Mouse (Mus musculus): ENCODE measurements around the gene Ddx56. TPM values are rescaled to one million over a fixed set of nuclear protein-coding genes. Genes with fewer than 3 reads are reported as not detected.
"Not testable (repeated sequence)": the region's sequence is repeated elsewhere in the genome, so short reads cannot be mapped to it uniquely, and the experiment has no call there.

The Ddx56 gene
- total and polyA plus RNA-seq, 3 experiments, result 163 to 274 (median 200) TPM

DNA sequence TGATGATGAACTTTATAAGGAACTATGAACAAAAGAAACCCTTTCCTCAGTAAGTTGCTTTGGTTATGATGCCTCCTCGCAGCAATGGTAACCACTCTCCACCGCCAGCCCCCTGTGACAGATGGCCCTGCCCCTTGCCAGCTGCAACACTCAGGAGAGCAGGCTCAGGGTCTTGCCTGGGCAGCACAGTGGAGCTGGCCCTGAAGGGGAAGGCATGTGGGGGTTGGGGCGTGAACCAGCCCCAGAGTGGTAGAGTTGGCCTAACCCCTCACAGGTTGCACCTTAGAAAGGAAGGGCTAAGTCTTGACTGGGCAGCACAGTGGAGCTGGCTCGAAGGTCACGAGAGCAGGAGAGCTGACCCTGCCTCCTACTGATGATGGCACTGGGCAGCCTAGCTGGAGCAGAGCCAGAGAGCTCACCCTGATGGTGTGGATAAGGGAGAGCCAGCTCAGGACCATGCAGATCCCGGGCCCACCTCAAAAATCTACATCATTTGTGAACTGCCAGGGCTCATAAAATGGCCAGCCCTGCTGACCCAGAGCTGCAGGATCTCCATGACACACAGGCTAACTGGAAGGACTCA, 11.0 kb downstream of the Ddx56 start:
- H3K4me2 ChIP-seq (ENCODE audit: insufficient read depth, low read depth, poor library complexity, severe bottlenecking), result no peak overlapping the region
- TF ChIP-seq CHD2 (IDR thresholded peaks at IDR 0.05; ENCODE audit: low read length) (peak; percentile 42), POLR2AphosphoS2 (IDR thresholded peaks at IDR 0.05; ENCODE audit: low read depth, low read length) (peak; percentile 86; the same call in 1 of the 2 replicates), MAZ (IDR thresholded peaks at IDR 0.05; ENCODE audit: low read depth, low read length) (no peak)
- peaks cover 0 to 4% of the 10 kb centered on the region in 2 experiments; a peak in 1 of 4 replicates for H3K4me1 ChIP-seq (ENCODE audit: control insufficient read depth in 1 of 2, insufficient read depth in 2 of 2)
- no peaks in the 10 kb centered on the region for H3K27me3 ChIP-seq (replicated peaks)
- no peak overlapping the region for H3K9ac ChIP-seq (ENCODE audit: insufficient read depth, low read depth)
- H3K79me2 ChIP-seq (replicated peaks; ENCODE audit: control insufficient read depth, extremely low read depth, insufficient read depth, poor library complexity, severe bottlenecking), result no peaks in the 10 kb centered on the region
- in situ Hi-C loops (cut with MboI; ENCODE audit: low pct_ligation_motif_present, low pct_unique_long_range_greater_than_20kb, low sequenced_read_pairs) (no loop called here), dilution Hi-C loops (cut with MboI; ENCODE audit: extremely low pct_ligation_motif_present, extremely low pct_unique_long_range_greater_than_20kb, low sequenced_read_pairs) (no loop called here)
- no peak overlapping the region for H3K4me3 ChIP-seq (replicated peaks in 1 of 3; ENCODE audit: low read depth in 2 of 3, low read length in 2 of 3, poor library complexity in 1 of 3)
- peaks cover 37 to 53% of the 10 kb centered on the region in 2 experiments for H3K36me3 ChIP-seq (replicated peaks in 1 of 2; ENCODE audit: control insufficient read depth in 1 of 2, insufficient read depth in 1 of 2, low read length in 1 of 2)
- H3K27ac ChIP-seq (ENCODE audit: insufficient read depth, low read depth), result no peak overlapping the region
- no peaks in the 10 kb centered on the region for H3K9me3 ChIP-seq (replicated peaks; ENCODE audit: low read length)
- no peak for DNase-seq (ENCODE audit: extremely low read depth)

DNA sequence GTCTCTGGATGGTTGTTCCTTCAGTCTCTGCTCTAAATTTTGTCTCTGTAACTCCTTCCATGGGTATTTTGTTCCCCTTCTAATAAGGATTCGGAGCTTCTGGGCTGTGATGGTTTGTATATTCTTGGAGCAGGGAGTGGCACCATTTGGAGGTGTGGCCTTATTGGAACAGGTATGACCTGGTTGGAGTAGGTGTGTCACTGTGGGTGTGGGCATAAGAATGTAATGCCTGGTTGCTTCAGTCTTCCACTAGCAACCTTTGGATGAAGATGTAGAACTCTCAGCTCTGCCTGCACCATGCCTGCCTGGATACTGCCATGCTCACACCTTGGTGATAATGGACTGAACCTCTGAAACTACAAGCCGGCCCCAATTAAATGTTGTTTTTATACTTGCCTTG, 13.0 kb downstream of the Ddx56 start:
- in situ Hi-C loops (cut with MboI; ENCODE audit: low pct_ligation_motif_present, low pct_unique_long_range_greater_than_20kb, low sequenced_read_pairs); H3K79me2 ChIP-seq (replicated peaks; ENCODE audit: control insufficient read depth, extremely low read depth, insufficient read depth, poor library complexity, severe bottlenecking); H3K4me3 ChIP-seq (replicated peaks in 1 of 3; ENCODE audit: low read depth in 2 of 3, low read length in 2 of 3, poor library complexity in 1 of 3); DNase-seq (ENCODE audit: extremely low read depth); H3K27me3 ChIP-seq (replicated peaks); H3K27ac ChIP-seq (ENCODE audit: insufficient read depth, low read depth); H3K9ac ChIP-seq (ENCODE audit: insufficient read depth, low read depth); dilution Hi-C loops (cut with MboI; ENCODE audit: extremely low pct_ligation_motif_present, extremely low pct_unique_long_range_greater_than_20kb, low sequenced_read_pairs); H3K4me2 ChIP-seq (ENCODE audit: insufficient read depth, low read depth, poor library complexity, severe bottlenecking); H3K4me1 ChIP-seq (ENCODE audit: control insufficient read depth in 1 of 2, insufficient read depth in 2 of 2); H3K9me3 ChIP-seq (replicated peaks; ENCODE audit: low read length): not testable (repeated sequence)
- H3K36me3 ChIP-seq (replicated peaks in 1 of 2; ENCODE audit: control insufficient read depth in 1 of 2, insufficient read depth in 1 of 2, low read length in 1 of 2), result peaks cover 21 to 34% of the 10 kb centered on the region in 2 experiments

DNA sequence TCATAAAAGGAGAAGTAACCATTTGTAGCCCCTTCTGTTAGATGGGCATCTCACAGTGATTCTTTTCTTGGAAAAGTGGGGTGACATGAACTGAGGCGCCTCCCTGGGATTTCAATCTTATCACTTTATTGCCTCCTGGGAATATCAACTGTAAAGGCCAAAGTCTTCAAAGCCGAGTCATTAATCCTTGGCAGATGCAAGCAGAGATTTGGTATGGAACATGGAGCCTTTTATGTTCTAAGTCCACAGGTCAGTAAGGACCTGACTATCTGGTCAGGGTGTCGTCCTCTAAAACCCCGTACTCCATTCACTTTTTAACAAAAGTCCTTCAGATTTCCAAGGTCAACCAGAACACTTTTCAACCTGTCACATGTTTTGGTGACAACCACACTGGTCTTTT, 14.7 kb downstream of the Ddx56 start:
- H3K27me3 ChIP-seq (replicated peaks), result no peaks in the 10 kb centered on the region
- no peak overlapping the region for H3K9ac ChIP-seq (ENCODE audit: insufficient read depth, low read depth)
- H3K4me3 ChIP-seq (replicated peaks in 1 of 3; ENCODE audit: low read depth in 2 of 3, low read length in 2 of 3, poor library complexity in 1 of 3), result no peak overlapping the region
- in situ Hi-C loops (cut with MboI; ENCODE audit: low pct_ligation_motif_present, low pct_unique_long_range_greater_than_20kb, low sequenced_read_pairs), result no loop called here
- DNase-seq (ENCODE audit: extremely low read depth), result no peak
- dilution Hi-C loops (cut with MboI; ENCODE audit: extremely low pct_ligation_motif_present, extremely low pct_unique_long_range_greater_than_20kb, low sequenced_read_pairs), result no loop called here
- no peak overlapping the region for H3K4me2 ChIP-seq (ENCODE audit: insufficient read depth, low read depth, poor library complexity, severe bottlenecking)
- H3K4me1 ChIP-seq (ENCODE audit: control insufficient read depth in 1 of 2, insufficient read depth in 2 of 2), result no peaks in the 10 kb centered on the region
- TF ChIP-seq RAD21 (IDR thresholded peaks at IDR 0.05; ENCODE audit: low read depth, low read length) (no peak), RCOR1 (conservative IDR thresholded peaks at IDR 0.05; ENCODE audit: low read depth, low read length) (no peak), NRF1 (IDR thresholded peaks at IDR 0.05; ENCODE audit: low read depth, low read length) (no peak), NELFE (IDR thresholded peaks at IDR 0.05; ENCODE audit: low read depth, low read length) (no peak), ZKSCAN1 (IDR thresholded peaks at IDR 0.05; ENCODE audit: borderline replicate concordance, low read depth, low read length) (no peak), IRF4 (IDR thresholded peaks at IDR 0.05; ENCODE audit: low read depth, low read length) (no peak), MAZ (IDR thresholded peaks at IDR 0.05; ENCODE audit: low read depth, low read length) (no peak), JUND (conservative IDR thresholded peaks at IDR 0.05; ENCODE audit: low read depth, low read length) (no peak), ZNF384 (IDR thresholded peaks at IDR 0.05; ENCODE audit: low read depth, low read length) (no peak), EP300 (IDR thresholded peaks at IDR 0.05; ENCODE audit: low read length) (no peak)
- no peaks in the 10 kb centered on the region for H3K79me2 ChIP-seq (replicated peaks; ENCODE audit: control insufficient read depth, extremely low read depth, insufficient read depth, poor library complexity, severe bottlenecking)
- peaks cover 4 to 16% of the 10 kb centered on the region in 2 experiments for H3K36me3 ChIP-seq (replicated peaks in 1 of 2; ENCODE audit: control insufficient read depth in 1 of 2, insufficient read depth in 1 of 2, low read length in 1 of 2)
- no peaks in the 10 kb centered on the region for H3K9me3 ChIP-seq (replicated peaks; ENCODE audit: low read length)
- H3K27ac ChIP-seq (ENCODE audit: insufficient read depth, low read depth), result no peak overlapping the region

Data from CH12.LX (cell line).